10 mouse cellular contexts compared by ENCODE assay signal in the genomic region with DNA sequence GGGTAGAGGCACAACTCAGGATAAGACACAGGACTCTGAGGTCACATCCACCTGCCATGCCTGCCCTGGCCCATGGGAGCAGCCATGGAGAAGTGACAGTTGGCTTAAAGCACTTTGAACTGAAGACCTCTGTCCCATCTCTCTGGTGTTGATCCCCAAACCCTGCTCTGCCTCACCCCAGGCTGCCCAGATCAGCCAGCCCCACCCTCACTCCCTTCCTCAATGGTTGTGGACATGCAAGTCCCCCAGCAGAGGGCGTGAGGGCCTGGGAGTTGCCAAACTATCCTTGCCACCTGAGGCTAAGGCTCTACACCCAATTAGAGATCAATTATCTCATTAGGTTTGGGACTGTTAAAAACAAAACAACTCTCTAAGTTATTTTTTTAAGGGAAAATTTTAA. TPM values are rescaled to one million over a fixed set of nuclear protein-coding genes. Genes with fewer than 3 reads are reported as not detected.
A peak's percentile ranks its signal among the peaks of the same experiment; 100 is the strongest.
DNase-seq lines count a peak whose midpoint lies in the region; ATAC-seq and TF ChIP-seq lines count a peak whose summit lies in the region.
"Had no signal": no experiment of that assay in that cellular context is flagged by ENCODE, and none has a peak within 500 bp of the region (broad histone marks: within the 10 kb centered on the region; RNA-seq: fewer than 3 reads in every experiment).

No protein-coding gene starts in this region.

- no peaks in the 10 kb centered on the region for H3K9me3 ChIP-seq in forebrain, postnatal 0 days (ENCODE audit: low read length)
- no peaks in the 10 kb centered on the region for H3K9me3 ChIP-seq in forebrain, embryonic 13.5 days (replicated peaks)
- no peaks in the 10 kb centered on the region for H3K9me3 ChIP-seq in lung, embryonic 14.5 days (ENCODE audit: low read depth, low read length)
- H3K9me3 ChIP-seq: stomach, embryonic 15.5 days had no signal

- intact Hi-C loops in left cerebral cortex, postnatal 4 days (cut with DNase I): no loop called here
- intact Hi-C loops in gastrocnemius, postnatal 14 days (cut with DNase I; ENCODE audit: low total_unique reads): no loop called here

- H3K9ac ChIP-seq in forebrain, postnatal 0 days: no peak overlapping the region
- H3K9ac ChIP-seq in forebrain, embryonic 13.5 days: no peak overlapping the region
- no peak overlapping the region for H3K9ac ChIP-seq in lung, embryonic 14.5 days
- H3K9ac ChIP-seq: stomach, embryonic 15.5 days had no signal

- no peak overlapping the region for H3K4me2 ChIP-seq in forebrain, postnatal 0 days (ENCODE audit: low read depth)
- no peak overlapping the region for H3K4me2 ChIP-seq in forebrain, embryonic 13.5 days
- H3K4me2 ChIP-seq in lung, embryonic 14.5 days: no peak overlapping the region
- H3K4me2 ChIP-seq: stomach, embryonic 15.5 days had no signal

- DNase-seq in forebrain, postnatal 0 days: no peak
- no peak for DNase-seq in lung, embryonic 14.5 days
- no peak for DNase-seq in lung, postnatal 4 days
- no peak for DNase-seq in brain, embryonic 14.5 days (ENCODE audit: low read depth)
- DNase-seq in lung, postnatal 36 days: peak; percentile 26
- DNase-seq in left cerebral cortex, postnatal 4 days: no peak
- DNase-seq in gastrocnemius, postnatal 14 days: no peak

- H3K27me3 ChIP-seq in forebrain, postnatal 0 days (ENCODE audit: insufficient read depth, low read length): no peaks in the 10 kb centered on the region
- peaks cover 42% of the 10 kb centered on the region for H3K27me3 ChIP-seq in forebrain, embryonic 13.5 days
- peaks cover 48% of the 10 kb centered on the region for H3K27me3 ChIP-seq in lung, embryonic 14.5 days (ENCODE audit: insufficient read depth, low read length)

- H3K4me3 ChIP-seq in forebrain, postnatal 0 days (ENCODE audit: low read depth, low read length): no peak overlapping the region
- H3K4me3 ChIP-seq in forebrain, embryonic 13.5 days: no peak overlapping the region
- H3K4me3 ChIP-seq in lung, embryonic 14.5 days (ENCODE audit: low read depth, low read length): no peak overlapping the region
- H3K4me3 ChIP-seq: stomach, embryonic 15.5 days had no signal

- no peak for TF ChIP-seq POLR2A in brain, embryonic 14.5 days (IDR thresholded peaks at IDR 0.05; ENCODE audit: borderline replicate concordance, extremely low read depth, insufficient read depth, insufficient read length, poor library complexity, severe bottlenecking)

- peaks cover 32% of the 10 kb centered on the region for H3K4me1 ChIP-seq in forebrain, postnatal 0 days (ENCODE audit: insufficient read depth)
- H3K4me1 ChIP-seq in forebrain, embryonic 13.5 days: peaks cover 25% of the 10 kb centered on the region
- H3K4me1 ChIP-seq in lung, embryonic 14.5 days (ENCODE audit: insufficient read depth): no peaks in the 10 kb centered on the region

- H3K27ac ChIP-seq in forebrain, postnatal 0 days (ENCODE audit: low read depth, low read length): no peak overlapping the region
- no peak overlapping the region for H3K27ac ChIP-seq in forebrain, embryonic 13.5 days
- no peak overlapping the region for H3K27ac ChIP-seq in lung, embryonic 14.5 days (ENCODE audit: low read depth)
- H3K27ac ChIP-seq: stomach, embryonic 15.5 days had no signal

- peak; percentile 62 for TF ChIP-seq CTCF in forebrain, postnatal 0 days (IDR thresholded peaks at IDR 0.05; ENCODE audit: low read depth)
- TF ChIP-seq CTCF in lung, embryonic 14.5 days (IDR thresholded peaks at IDR 0.05; ENCODE audit: low read depth): peak; percentile 44
- peak; percentile 58 for TF ChIP-seq CTCF in brain, embryonic 14.5 days (IDR thresholded peaks at IDR 0.05; ENCODE audit: borderline replicate concordance, extremely low read depth, insufficient read depth, insufficient read length)

- WGBS in forebrain, postnatal 0 days: 0% methylated on average over 1 of the region's 1 CpGs
- WGBS in forebrain, embryonic 13.5 days: 4% methylated on average over 1 of the region's 1 CpGs
- 4% methylated on average over 1 of the region's 1 CpGs for WGBS in lung, embryonic 14.5 days

- ATAC-seq in forebrain, postnatal 0 days: no peak
- no peak for ATAC-seq in forebrain, embryonic 13.5 days
- ATAC-seq in lung, embryonic 14.5 days (ENCODE audit: insufficient read depth): no peak
- ATAC-seq: Patski had no signal

- H3K36me3 ChIP-seq in forebrain, postnatal 0 days (ENCODE audit: insufficient read depth): peaks cover 18% of the 10 kb centered on the region
- H3K36me3 ChIP-seq in forebrain, embryonic 13.5 days (ENCODE audit: poor library complexity, severe bottlenecking): no peaks in the 10 kb centered on the region
- no peaks in the 10 kb centered on the region for H3K36me3 ChIP-seq in lung, embryonic 14.5 days (ENCODE audit: insufficient read depth)
- H3K36me3 ChIP-seq: stomach, embryonic 15.5 days had no signal

RNA-seq across cellular contexts. Expression of a gene that starts 3.0 kb away (rescaled TPM):
- total RNA-seq in forebrain, postnatal 0 days (2014; rRNA removed): 215 and 218 TPM in 2 replicates
- 12.8 and 17.5 TPM in 2 replicates for polyA plus RNA-seq in forebrain, postnatal 0 days (2015; fragmentation: Nextera tagmentation; extraction: Ambion mirVana)
- polyA plus RNA-seq in forebrain, embryonic 13.5 days (2015; fragmentation: Nextera tagmentation; extraction: Ambion mirVana): 1.7 and 1.9 TPM in 2 replicates
- polyA plus RNA-seq in lung, embryonic 14.5 days (2014; fragmentation: Nextera tagmentation; extraction: Ambion mirVana): 0.35 TPM in 1 of 2 replicates, not detected in the other
- 85.1 and 133 TPM in 2 replicates for polyA plus RNA-seq in brain, embryonic 14.5 days (2012; rRNA removed)
- total RNA-seq in left cerebral cortex, postnatal 4 days (2021): 100 to 1,000 TPM; 399 to 423 TPM
- total RNA-seq in gastrocnemius, postnatal 14 days (2021): 1,000 to 10,000 TPM; 2,249 to 2,405 TPM
- polyA plus RNA-seq: Patski had no signal

RNA-seq across cellular contexts. Expression of a gene that starts 18.7 kb away (rescaled TPM):
- total RNA-seq in forebrain, postnatal 0 days (2014; rRNA removed): 113 and 134 TPM in 2 replicates
- 24.7 and 31.7 TPM in 2 replicates for polyA plus RNA-seq in forebrain, postnatal 0 days (2015; fragmentation: Nextera tagmentation; extraction: Ambion mirVana)
- 28.1 and 31.8 TPM in 2 replicates for polyA plus RNA-seq in forebrain, embryonic 13.5 days (2015; fragmentation: Nextera tagmentation; extraction: Ambion mirVana)
- polyA plus RNA-seq in lung, embryonic 14.5 days (2014; fragmentation: Nextera tagmentation; extraction: Ambion mirVana): 0.05 TPM in 2 replicates
- polyA plus RNA-seq in brain, embryonic 14.5 days (2012; rRNA removed): 64.8 and 105 TPM in 2 replicates
- 100 to 1,000 TPM; 191 to 195 TPM for total RNA-seq in left cerebral cortex, postnatal 4 days (2021)
- total RNA-seq in gastrocnemius, postnatal 14 days (2021): under 1 TPM; 0.07 to 0.16 TPM

RNA-seq across cellular contexts. Expression of a gene that starts 33.2 kb away (rescaled TPM):
- total RNA-seq in forebrain, postnatal 0 days (2014; rRNA removed): 239 and 264 TPM in 2 replicates
- polyA plus RNA-seq in forebrain, postnatal 0 days (2015; fragmentation: Nextera tagmentation; extraction: Ambion mirVana): 402 and 447 TPM in 2 replicates
- 540 and 547 TPM in 2 replicates for polyA plus RNA-seq in forebrain, embryonic 13.5 days (2015; fragmentation: Nextera tagmentation; extraction: Ambion mirVana)
- 333 and 364 TPM in 2 replicates for polyA plus RNA-seq in lung, embryonic 14.5 days (2014; fragmentation: Nextera tagmentation; extraction: Ambion mirVana)
- polyA plus RNA-seq in brain, embryonic 14.5 days (2012; rRNA removed): 252 and 381 TPM in 2 replicates
- 100 to 1,000 TPM; 132 to 140 TPM for total RNA-seq in left cerebral cortex, postnatal 4 days (2021)
- 10 to 100 TPM; 52.9 to 58.5 TPM for total RNA-seq in gastrocnemius, postnatal 14 days (2021)

RNA-seq across cellular contexts. Expression of a gene that starts 48.8 kb away (rescaled TPM):
- total RNA-seq in forebrain, postnatal 0 days (2014; rRNA removed): not detected in 2 replicates
- polyA plus RNA-seq in forebrain, postnatal 0 days (2015; fragmentation: Nextera tagmentation; extraction: Ambion mirVana): not detected in 2 replicates
- polyA plus RNA-seq in forebrain, embryonic 13.5 days (2015; fragmentation: Nextera tagmentation; extraction: Ambion mirVana): not detected in 2 replicates
- 0.12 TPM in 1 of 2 replicates, not detected in the other for polyA plus RNA-seq in lung, embryonic 14.5 days (2014; fragmentation: Nextera tagmentation; extraction: Ambion mirVana)
- polyA plus RNA-seq in brain, embryonic 14.5 days (2012; rRNA removed): 0.04 and 0.05 TPM in 2 replicates
- not detected for total RNA-seq in left cerebral cortex, postnatal 4 days (2021)
- total RNA-seq in gastrocnemius, postnatal 14 days (2021): not detected
- polyA plus RNA-seq: Patski had no signal

RNA-seq across cellular contexts. Expression of a gene that starts 59.1 kb away (rescaled TPM):
- 0.15 and 0.43 TPM in 2 replicates for total RNA-seq in forebrain, postnatal 0 days (2014; rRNA removed)
- 0.10 TPM in 1 of 2 replicates, not detected in the other for polyA plus RNA-seq in forebrain, postnatal 0 days (2015; fragmentation: Nextera tagmentation; extraction: Ambion mirVana)
- polyA plus RNA-seq in forebrain, embryonic 13.5 days (2015; fragmentation: Nextera tagmentation; extraction: Ambion mirVana): 0.06 and 0.11 TPM in 2 replicates
- 0.16 and 0.22 TPM in 2 replicates for polyA plus RNA-seq in lung, embryonic 14.5 days (2014; fragmentation: Nextera tagmentation; extraction: Ambion mirVana)
- 0.14 and 0.33 TPM in 2 replicates for polyA plus RNA-seq in brain, embryonic 14.5 days (2012; rRNA removed)
- total RNA-seq in left cerebral cortex, postnatal 4 days (2021): under 1 TPM in 1 of 2 experiments, not detected in 1; 0.18 TPM
- total RNA-seq in gastrocnemius, postnatal 14 days (2021): under 1 TPM; 0.10 to 0.18 TPM
- polyA plus RNA-seq: Patski had no signal

Comparison
In these comparisons a context has a peak if more than half of its experiments do, and no peak if none do; other contexts are left out.
1. RNA of a gene that starts 18.7 kb away (polyA plus RNA-seq): 64.8 to 105 TPM in brain, embryonic 14.5 days, 24.7 to 31.7 TPM in forebrain, postnatal 0 days and 28.1 to 31.8 TPM in forebrain, embryonic 13.5 days; 0.05 TPM in lung, embryonic 14.5 days; every median in the first group is over 10 times any median in the second.
2. Peak in every context shown above with its lines, with median percentiles within 50 percentile points of each other: CTCF ChIP-seq.